Mouse (Mus musculus) forebrain, embryonic 11.5 days (tissue): Measurements from ENCODE around the gene Itm2c. TPM values are rescaled to one million over a fixed set of nuclear protein-coding genes. Genes with fewer than 3 reads are reported as not detected.

Experiments
- ATAC-seq: fragments of 200-750 bp; cut with Nextera tagmentation; replicated peaks from 2 replicates; pipeline ENCODE4 v1.8.0; 2017; ENCODE audit warnings: moderate TSS enrichment; ENCODE audit not compliant: low FRiP score
- DNase-seq: peaks from one replicate; pipeline ENCODE4 v3.0.0-alpha.2; 2017; ENCODE audit warnings: low spot score
- H3K27ac ChIP-seq: fragments of 300-500 bp; sonication (generic); 2 replicates; pipeline ENCODE4 v1.5.1; 2014; ENCODE audit warnings: low read depth, low read length
- H3K27me3 ChIP-seq: fragments of 300-500 bp; sonication (generic); 2 replicates; pipeline ENCODE4 v1.6.1; 2014; ENCODE audit warnings: mild to moderate bottlenecking, low read length, mixed read lengths; ENCODE audit not compliant: control insufficient read depth, insufficient read depth
- H3K36me3 ChIP-seq: fragments of 300-500 bp; sonication (generic); 2 replicates; pipeline ENCODE4 v1.6.1; 2014; ENCODE audit warnings: mild to moderate bottlenecking, low read length, moderate library complexity, mixed read lengths; ENCODE audit not compliant: control insufficient read depth, insufficient read depth
- H3K4me1 ChIP-seq: fragments of 300-500 bp; sonication (generic); replicated peaks from 2 replicates; pipeline ENCODE4 v1.6.1; 2014; ENCODE audit warnings: low read length, mixed read lengths; ENCODE audit not compliant: control insufficient read depth, insufficient read depth
- H3K4me2 ChIP-seq: fragments of 300-500 bp; sonication (generic); 2 replicates; pipeline ENCODE4 v1.6.1; 2014; ENCODE audit warnings: low read depth, mild to moderate bottlenecking, low read length, moderate library complexity, mixed read lengths; ENCODE audit not compliant: severe bottlenecking
- H3K4me3 ChIP-seq: fragments of 300-500 bp; sonication (generic); 2 replicates; pipeline ENCODE4 v1.5.1; 2014; ENCODE audit warnings: low read depth, low read length
- H3K9ac ChIP-seq: fragments of 300-500 bp; sonication (generic); 2 replicates; pipeline ENCODE4 v1.6.1; 2014; ENCODE audit warnings: low read length
- H3K9me3 ChIP-seq: fragments of 300-500 bp; sonication (generic); 2 replicates; pipeline ENCODE4 v1.6.1; 2016; ENCODE audit warnings: low read length, mixed read lengths; ENCODE audit not compliant: control insufficient read depth
- WGBS: fragments of 180-500 bp; shearing (Covaris S2); extraction: QIAGEN DNeasy Blood & Tissue Kit; methylation state at CpG from one replicate; pipeline ENCODE4 v1.1.7; 2014; 5-methylcytosine and 5-hydroxymethylcytosine counted together
- polyA plus RNA-seq: library from polyadenylated mRNA; unstranded; fragments of >200 nt; fragmentation: Nextera tagmentation; extraction: Ambion mirVana; gene quantifications from 2 replicates; pipeline ENCODE4 v1.2.1, GENCODE M21; 2014

Gene Itm2c
- polyA plus RNA-seq, 1 experiment from 2014 or later: 65.3 TPM

- no peak for DNase-seq
- Histone ChIP-seq H3K27me3 (no peaks in the 10 kb centered on the region), H3K4me1 (peaks cover 24% of the 10 kb centered on the region), H3K27ac (peak overlapping the region; percentile 12; the same call in 1 of the 2 replicates), H3K4me2 (no peak overlapping the region), H3K4me3 (no peak overlapping the region), H3K9ac (no peak overlapping the region), H3K9me3 (no peaks in the 10 kb centered on the region), H3K36me3 (peaks cover 24% of the 10 kb centered on the region; the same call in 1 of the 2 replicates)
- 67% methylated on average over 7 of the region's 7 CpGs for WGBS
- ATAC-seq: peak; percentile 33; the same call in 1 of the 2 replicates
Observed at GRCm38 (mm10) chr1:85902108-85902561, 8.1 kb downstream of the Itm2c start.

GRCm38 (mm10) chr1:85906892-85907291 lies 12.8 kb downstream of the Itm2c start:
- Histone ChIP-seq H3K4me3 (no peak overlapping the region), H3K4me2 (no peak overlapping the region), H3K9ac (no peak overlapping the region), H3K4me1 (peaks cover under 1% of the 10 kb centered on the region; the same call in 1 of the 2 replicates), H3K9me3 (no peaks in the 10 kb centered on the region), H3K36me3 (peaks cover 24% of the 10 kb centered on the region; the same call in 1 of the 2 replicates), H3K27ac (no peak overlapping the region), H3K27me3 (no peaks in the 10 kb centered on the region)
- DNase-seq (no peak), ATAC-seq (no peak)
- 96% methylated on average over 12 of the region's 12 CpGs for WGBS

- 74% methylated on average over 13 of the region's 13 CpGs for WGBS
- H3K27ac ChIP-seq: no peak overlapping the region
- no peaks in the 10 kb centered on the region for H3K4me1 ChIP-seq
- ATAC-seq (peak; percentile 34), DNase-seq (no peak)
- H3K27me3 ChIP-seq: no peaks in the 10 kb centered on the region
- no peak overlapping the region for H3K4me3 ChIP-seq
- H3K4me2 ChIP-seq: no peak overlapping the region
- H3K36me3 ChIP-seq: peaks cover 19% of the 10 kb centered on the region; the same call in 1 of the 2 replicates
- no peak overlapping the region for H3K9ac ChIP-seq
- H3K9me3 ChIP-seq: no peaks in the 10 kb centered on the region
Observed at GRCm38 (mm10) chr1:85908754-85909590, 14.9 kb downstream of the Itm2c start.

- Histone ChIP-seq H3K9me3 (no peaks in the 10 kb centered on the region), H3K4me1 (peaks cover 9% of the 10 kb centered on the region), H3K27me3 (no peaks in the 10 kb centered on the region), H3K9ac (no peak overlapping the region), H3K4me3 (no peak overlapping the region), H3K4me2 (no peak overlapping the region), H3K27ac (no peak overlapping the region), H3K36me3 (no peaks in the 10 kb centered on the region)
- DNase-seq (no peak), ATAC-seq (no peak)
- WGBS: 93% methylated on average over 7 of the region's 7 CpGs
Observed at GRCm38 (mm10) chr1:85913078-85913755, 19.1 kb downstream of the Itm2c start.

GRCm38 (mm10) chr1:85915890-85916289 lies 21.8 kb downstream of the Itm2c start:
- H3K27ac ChIP-seq: no peak overlapping the region

GRCm38 (mm10) chr1:85916830-85917450 lies 22.9 kb downstream of the Itm2c start:
- no peaks in the 10 kb centered on the region for H3K27me3 ChIP-seq
- no peak overlapping the region for H3K9ac ChIP-seq
- H3K27ac ChIP-seq: peak overlapping the region; percentile 68
- no peak overlapping the region for H3K4me3 ChIP-seq
- H3K4me1 ChIP-seq: peaks cover 9% of the 10 kb centered on the region
- no peaks in the 10 kb centered on the region for H3K9me3 ChIP-seq
- H3K36me3 ChIP-seq: no peaks in the 10 kb centered on the region
- 0 out of 2 replicates have a peak overlapping the region, but pooled peaks have one; percentile 9 for H3K4me2 ChIP-seq
- DNase-seq (peak; percentile 72), ATAC-seq (peak; percentile 88)
- 10% methylated on average over 4 of the region's 4 CpGs for WGBS

More at GRCm38 (mm10) chr1:85915890-85916289, 21.8 kb downstream of the Itm2c start:
- Histone ChIP-seq H3K4me3 (no peak overlapping the region), H3K36me3 (no peaks in the 10 kb centered on the region), H3K9me3 (no peaks in the 10 kb centered on the region), H3K4me2 (no peak overlapping the region), H3K27me3 (no peaks in the 10 kb centered on the region), H3K4me1 (peaks cover 9% of the 10 kb centered on the region), H3K9ac (no peak overlapping the region)
- DNase-seq (no peak), ATAC-seq (no peak)

GRCm38 (mm10) chr1:85919621-85920020 lies 25.5 kb downstream of the Itm2c start:
- WGBS: 89% methylated on average over 7 of the region's 7 CpGs
- no peak overlapping the region for H3K4me3 ChIP-seq
- DNase-seq: no peak

GRCm38 (mm10) chr1:85921725-85922124 lies 27.6 kb downstream of the Itm2c start:
- ATAC-seq (no peak), DNase-seq (no peak)
- H3K9ac ChIP-seq: no peak overlapping the region
- H3K27me3 ChIP-seq: no peaks in the 10 kb centered on the region
- 85% methylated on average over 7 of the region's 7 CpGs for WGBS
- H3K27ac ChIP-seq: no peak overlapping the region
- H3K4me1 ChIP-seq: peaks cover 7% of the 10 kb centered on the region
- no peaks in the 10 kb centered on the region for H3K36me3 ChIP-seq
- no peak overlapping the region for H3K4me3 ChIP-seq
- H3K4me2 ChIP-seq: no peak overlapping the region
- H3K9me3 ChIP-seq: no peaks in the 10 kb centered on the region

More at GRCm38 (mm10) chr1:85919621-85920020, 25.5 kb downstream of the Itm2c start:
- Histone ChIP-seq H3K27ac (no peak overlapping the region), H3K9me3 (no peaks in the 10 kb centered on the region), H3K4me1 (peaks cover 9% of the 10 kb centered on the region), H3K9ac (no peak overlapping the region), H3K27me3 (no peaks in the 10 kb centered on the region), H3K36me3 (no peaks in the 10 kb centered on the region), H3K4me2 (no peak overlapping the region)
- ATAC-seq: no peak
